Mouse (Mus musculus) kidney, adult 2 months (tissue): Measurements from ENCODE around the gene Myo18b.

Source experiments
- CTCF ChIP-seq: fragments of 200-500 bp; conservative IDR thresholded peaks from 2 replicates; pipeline ENCODE4 v1.5.1; 2011; ENCODE audit warnings: low read depth, mild to moderate bottlenecking, control low read depth, low read length, moderate library complexity, mixed read lengths; ENCODE audit not compliant: insufficient read depth, insufficient read length
- POLR2A ChIP-seq: fragments of 200-500 bp; IDR thresholded peaks from one replicate; pipeline ENCODE4 v1.6.1; 2011; ENCODE audit warnings: low read depth, low read length, control low read depth

- no peak for TF ChIP-seq CTCF
- TF ChIP-seq POLR2A: no peak
Measured at GRCm38 (mm10) chr5:112748001-112748719, 148.0 kb downstream of the Myo18b start.
